Mouse (Mus musculus): ENCODE data around the gene Bace1. TPM values are rescaled to one million over a fixed set of nuclear protein-coding genes. Genes with fewer than 3 reads are reported as not detected.

The Bace1 gene
- 10 to 100 TPM; 76.6 to 79.3 TPM for total RNA-seq (2021)

GRCm38 (mm10) chr9:45838434-45839138 lies at the start of gene Bace1:
Gene Bace1 (plus strand): TSS chr9:45838580.
- intact Hi-C loops (cut with DNase I) = no loop called here
- peak; percentile 94 for DNase-seq

GRCm38 (mm10) chr9:45791456-45792142 lies 46.8 kb upstream of the Bace1 start:
- intact Hi-C loops (cut with DNase I) = no loop called here
- peak; percentile 48 for DNase-seq

GRCm38 (mm10) chr9:45792235-45792634 lies 46.1 kb upstream of the Bace1 start:
- DNase-seq = peak; percentile 57
- intact Hi-C loops (cut with DNase I) = no loop called here

DNA sequence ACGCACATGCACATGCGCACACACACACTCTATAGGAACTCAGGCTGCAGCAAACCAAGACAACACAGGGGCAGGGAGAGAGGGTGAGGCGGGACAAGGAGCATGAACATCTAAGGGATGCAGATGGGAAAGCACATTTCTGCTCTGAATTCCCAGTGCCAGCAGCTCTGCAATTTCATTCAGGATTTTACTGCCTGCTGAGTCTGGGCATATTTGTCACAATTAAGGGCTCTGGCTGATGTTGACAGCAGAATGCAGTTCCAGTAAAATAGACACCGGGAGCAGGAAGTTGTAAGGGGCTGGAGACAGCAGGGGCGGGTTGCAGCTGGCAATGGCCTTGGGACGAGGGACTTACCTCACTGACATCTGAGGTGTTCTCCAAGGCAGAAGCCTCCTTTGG lies 44.7 kb upstream of the Bace1 start:
- no peak for DNase-seq
- intact Hi-C loops (cut with DNase I) = no loop called here

- no peak for DNase-seq
- intact Hi-C loops (cut with DNase I) = no loop called here
These were observed 42.7 kb upstream of the Bace1 start for GRCm38 (mm10) chr9:45795722-45796121.

DNA sequence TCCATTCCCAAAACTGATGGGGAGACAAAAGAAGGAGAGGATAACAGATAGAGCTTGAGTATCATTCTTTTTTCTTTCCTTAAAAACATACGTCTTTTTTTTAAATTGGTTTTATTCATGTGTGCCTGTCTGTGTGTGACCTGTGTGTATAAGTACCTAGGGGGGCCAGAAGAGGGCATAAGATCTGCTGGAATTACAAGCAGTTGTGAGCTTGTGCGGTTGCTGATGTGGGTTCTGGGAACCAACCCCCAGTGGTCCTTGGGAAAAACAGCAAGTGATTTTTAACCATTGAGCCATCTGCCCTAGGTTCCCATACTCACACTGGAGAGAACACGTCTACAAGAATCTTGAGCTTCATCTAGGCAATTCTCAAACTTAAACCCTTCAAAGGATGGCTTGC lies 41.1 kb upstream of the Bace1 start:
- DNase-seq = no peak
- intact Hi-C loops (cut with DNase I) = no loop called here

DNA sequence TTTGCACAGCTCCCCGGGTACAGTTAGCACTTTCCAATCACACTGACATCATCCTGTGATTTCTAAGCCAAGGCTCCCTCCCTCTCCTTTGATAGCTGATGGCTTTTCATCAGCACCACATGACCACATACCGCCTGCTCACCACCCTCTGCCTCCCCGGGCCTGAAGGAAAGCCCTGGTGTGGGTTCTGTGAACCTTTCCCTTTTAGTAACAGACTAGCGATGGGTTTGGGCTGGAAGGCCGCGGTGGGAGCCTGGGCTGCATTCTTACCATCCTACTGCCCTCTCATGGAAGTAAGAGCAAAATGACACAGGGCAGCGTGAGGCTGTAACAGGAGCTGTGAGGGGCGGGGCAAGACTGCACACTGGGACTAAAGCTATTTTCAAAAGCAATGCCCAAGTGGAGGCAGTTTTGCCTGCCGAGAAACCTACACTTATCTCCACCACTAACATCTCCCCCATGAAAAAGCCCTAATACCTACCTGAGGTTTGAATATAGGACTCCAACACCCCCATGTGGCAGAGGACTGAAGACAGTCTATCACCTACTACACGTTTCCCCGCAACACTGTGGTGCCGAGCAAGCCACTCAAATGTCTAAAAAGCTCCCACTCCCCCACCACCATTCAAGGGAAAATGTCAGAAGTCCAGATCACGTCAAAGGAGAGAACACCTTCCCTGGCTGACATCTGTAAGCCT lies 39.8 kb upstream of the Bace1 start:
- peak; percentile 59 for DNase-seq
- intact Hi-C loops (cut with DNase I) = no loop called here

DNA sequence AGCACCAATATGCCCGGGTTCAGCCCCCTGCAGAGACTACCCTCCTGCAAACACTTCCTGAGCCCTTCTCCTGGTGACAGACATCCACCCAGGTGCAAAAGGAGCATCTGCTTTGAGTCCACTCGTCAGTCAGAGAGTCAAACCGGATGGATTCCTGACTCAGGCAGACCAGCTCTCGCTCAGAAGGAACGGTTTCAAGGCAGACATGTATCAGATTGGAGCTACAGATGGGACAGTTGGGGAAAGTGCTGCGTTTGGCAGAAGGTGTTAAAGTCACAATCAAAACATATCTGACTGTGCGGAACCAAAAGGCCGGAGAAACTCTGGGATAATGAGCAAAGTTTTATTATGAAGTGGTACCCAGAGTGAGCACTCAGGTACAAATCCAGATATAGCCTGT lies 39.0 kb upstream of the Bace1 start:
- intact Hi-C loops (cut with DNase I) = no loop called here
- no peak for DNase-seq

GRCm38 (mm10) chr9:45803070-45803774 lies 35.2 kb upstream of the Bace1 start:
- intact Hi-C loops (cut with DNase I) = no loop called here
- no peak for DNase-seq

- no peak for DNase-seq
- intact Hi-C loops (cut with DNase I) = no loop called here
These were observed 31.5 kb upstream of the Bace1 start for GRCm38 (mm10) chr9:45806847-45807246.

DNA sequence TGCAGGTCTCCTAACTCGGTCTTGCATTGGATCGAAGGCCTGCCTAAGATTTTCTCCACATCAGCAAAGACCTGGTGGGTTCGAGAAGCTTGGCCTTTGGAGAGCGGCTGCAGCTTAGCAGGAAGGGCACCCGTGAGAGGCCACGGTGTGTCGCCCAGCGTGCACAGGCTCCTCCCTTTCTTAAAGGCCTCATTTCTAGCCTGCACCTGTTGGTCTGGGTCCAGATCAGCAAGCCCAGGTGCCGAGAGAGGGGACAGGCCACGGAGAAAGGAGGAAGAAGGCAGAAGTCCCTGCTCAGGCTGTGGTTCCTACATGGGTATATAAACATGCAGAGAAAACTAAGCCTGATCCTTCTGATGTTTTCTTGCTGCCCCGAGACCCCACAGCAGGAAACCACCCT lies 31.0 kb upstream of the Bace1 start:
- intact Hi-C loops (cut with DNase I) = no loop called here
- DNase-seq = no peak

DNA sequence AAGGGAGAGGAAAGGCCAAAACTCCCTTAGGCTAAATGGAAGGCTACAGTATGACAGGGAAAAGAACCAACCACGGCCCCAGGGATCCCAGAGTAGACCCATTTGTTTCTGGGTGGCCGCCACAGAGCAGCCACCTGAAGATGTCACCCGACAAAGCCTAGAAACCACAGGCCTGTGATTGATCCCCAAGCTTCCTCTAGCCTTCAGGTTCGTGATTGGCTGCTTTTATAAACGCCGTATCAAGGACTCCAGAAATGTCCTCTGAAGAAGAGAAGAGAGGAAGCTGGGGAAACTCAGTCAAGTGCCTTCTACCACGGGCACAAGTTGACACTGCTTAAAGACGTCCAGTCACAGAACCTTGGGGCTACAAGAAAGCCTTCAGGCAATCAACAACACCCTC lies 30.6 kb upstream of the Bace1 start:
- intact Hi-C loops (cut with DNase I) = no loop called here
- DNase-seq = no peak

- no peak for DNase-seq
- intact Hi-C loops (cut with DNase I) = no loop called here
These were observed 26.4 kb upstream of the Bace1 start for GRCm38 (mm10) chr9:45811946-45812345.

GRCm38 (mm10) chr9:45815113-45815512 lies 23.3 kb upstream of the Bace1 start:
- DNase-seq = peak; percentile 34
- intact Hi-C loops (cut with DNase I) = no loop called here

DNA sequence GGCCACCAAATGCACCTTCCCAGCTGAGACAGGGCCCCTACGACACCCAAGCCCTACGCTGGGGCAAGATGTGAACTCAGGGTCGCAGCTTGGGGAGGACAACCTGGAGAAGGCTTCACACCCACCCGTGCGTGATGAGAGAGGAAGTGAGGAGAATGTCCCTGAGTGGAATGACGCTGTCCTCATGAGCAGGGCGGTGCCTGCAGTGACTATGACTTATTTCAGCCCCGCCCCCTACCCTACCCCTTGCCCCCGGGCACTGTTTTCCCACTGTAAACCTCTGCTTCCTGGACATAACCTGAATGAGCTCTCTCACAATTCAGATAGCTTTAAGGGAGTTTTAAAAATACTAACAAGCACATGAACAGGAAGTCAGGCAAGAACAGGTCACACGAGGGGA lies 22.9 kb upstream of the Bace1 start:
- DNase-seq = no peak
- intact Hi-C loops (cut with DNase I) = no loop called here

DNA sequence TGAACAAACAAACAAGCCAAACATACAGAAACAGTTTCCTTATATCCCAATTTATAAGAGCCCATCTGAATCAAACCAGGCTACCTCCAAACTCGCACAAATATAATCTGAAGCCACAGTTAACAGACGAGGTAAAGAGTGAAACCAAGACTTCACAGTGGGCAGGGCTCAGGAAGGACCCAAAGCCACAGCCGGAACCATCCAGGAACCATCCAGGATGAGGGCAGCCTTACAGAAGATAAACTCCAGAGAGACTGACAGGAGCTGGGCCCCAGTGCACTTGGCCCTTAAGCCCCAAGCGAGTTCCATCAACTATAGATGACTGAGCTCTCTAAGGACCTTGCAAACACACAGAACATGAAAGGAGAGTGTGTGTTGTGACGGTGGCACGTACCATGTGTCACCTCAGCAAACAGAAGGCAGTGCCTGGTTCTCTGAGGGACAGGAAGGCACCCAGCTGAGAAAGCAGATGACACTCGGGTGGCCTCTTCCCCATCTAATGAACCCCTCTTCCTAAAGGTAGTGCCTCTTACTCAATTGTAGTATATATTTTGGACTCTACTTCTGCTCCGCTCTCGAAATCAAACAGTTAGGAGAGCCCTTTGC lies 19.9 kb upstream of the Bace1 start:
- DNase-seq = no peak
- intact Hi-C loops (cut with DNase I) = no loop called here

- intact Hi-C loops (cut with DNase I) = loop anchor here (5.0 kb wide), 1 partner anchor 405 kb away; no protein-coding TSS in a partner anchor
- DNase-seq = peak; percentile 15
These were observed 10.6 kb upstream of the Bace1 start for GRCm38 (mm10) chr9:45827663-45828290.

- peak; percentile 90 for DNase-seq
- intact Hi-C loops (cut with DNase I) = loop anchor here (5.0 kb wide), 1 partner anchor 406 kb away; no protein-coding TSS in a partner anchor
These were observed 10.0 kb upstream of the Bace1 start, which contains the start of gene Cep164 for GRCm38 (mm10) chr9:45828291-45828963. Gene Cep164 (minus strand): TSS chr9:45828691.

DNA sequence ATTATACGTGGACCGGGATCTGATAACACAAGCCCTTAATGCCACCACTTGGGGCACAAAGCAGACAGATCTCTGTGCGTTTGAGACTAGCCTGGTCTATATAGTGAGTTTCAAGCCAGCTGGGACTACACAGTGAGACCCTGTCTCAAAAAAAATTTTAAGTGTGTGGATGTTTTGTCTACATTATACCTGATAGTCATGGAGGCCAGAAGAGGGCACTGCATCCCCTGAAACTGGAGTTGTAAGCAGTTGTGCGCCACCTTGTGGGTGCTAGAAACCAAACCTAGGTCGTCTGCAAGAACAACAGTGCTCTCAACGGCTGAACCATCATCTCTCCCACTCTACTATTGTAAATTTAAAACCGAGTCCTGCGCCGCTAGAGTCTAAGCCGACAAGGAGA lies 9.3 kb upstream of the Bace1 start:
- intact Hi-C loops (cut with DNase I) = loop anchor here (5.0 kb wide), 1 partner anchor 407 kb away; no protein-coding TSS in a partner anchor
- DNase-seq = peak; percentile 90
